26 mouse cellular contexts compared by ENCODE assay signal in the genomic region with DNA sequence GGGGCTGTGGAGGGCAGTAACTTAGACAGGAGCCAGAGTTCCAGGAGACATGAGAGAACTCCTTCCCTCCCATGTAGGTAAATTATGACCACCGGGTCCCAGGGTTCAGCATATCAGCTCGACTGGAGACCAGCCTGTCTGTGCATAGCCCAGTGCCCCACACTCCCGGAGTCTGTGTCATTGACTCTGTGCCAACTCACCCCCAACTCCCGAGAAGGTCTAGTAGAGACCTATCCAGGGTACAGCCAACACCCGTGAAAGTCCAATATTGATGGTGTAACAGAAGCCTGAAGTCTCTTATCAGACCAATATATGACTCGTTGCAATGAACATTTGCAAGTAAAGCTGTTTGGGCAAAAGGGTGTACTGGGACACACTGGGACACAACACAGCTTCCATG. TPM values are rescaled to one million over a fixed set of nuclear protein-coding genes. Genes with fewer than 3 reads are reported as not detected.
DNase-seq lines count a peak whose midpoint lies in the region; ATAC-seq and TF ChIP-seq lines count a peak whose summit lies in the region.
"Had no signal": no experiment of that assay in that cellular context is flagged by ENCODE, and none has a peak within 500 bp of the region (broad histone marks: within the 10 kb centered on the region; RNA-seq: fewer than 3 reads in every experiment).

No protein-coding gene starts in this region.

- 35% methylated on average over 6 of the region's 6 CpGs for WGBS in kidney, embryonic 15.5 days
- 53% methylated on average over 6 of the region's 6 CpGs for WGBS in stomach, postnatal 0 days

- no peak overlapping the region for H3K4me2 ChIP-seq in kidney, embryonic 15.5 days
- no peak overlapping the region for H3K4me2 ChIP-seq in stomach, postnatal 0 days (replicated peaks; ENCODE audit: low read depth)
- H3K4me2 ChIP-seq: embryonic facial prominence, embryonic 12.5 days; forebrain, embryonic 13.5 days; forebrain, embryonic 15.5 days had no signal

- no peak overlapping the region for H3K9ac ChIP-seq in kidney, embryonic 15.5 days
- no peak overlapping the region for H3K9ac ChIP-seq in stomach, postnatal 0 days (ENCODE audit: low read length)
- H3K9ac ChIP-seq: embryonic facial prominence, embryonic 12.5 days; forebrain, embryonic 13.5 days; forebrain, embryonic 15.5 days had no signal

- peak; percentile 80; the same call in 1 of the 2 replicates for ATAC-seq in kidney, embryonic 15.5 days (replicated peaks; ENCODE audit: low FRiP score)
- 0 out of 2 replicates have a peak, but pooled peaks have one; percentile 56 for ATAC-seq in stomach, postnatal 0 days (ENCODE audit: low FRiP score, low TSS enrichment)
- ATAC-seq: activated CD4-positive, CD25-positive, alpha-beta regulatory T cell, adult 4 months; CD4-positive, CD25-positive, alpha-beta regulatory T cell, adult 4 months; forebrain, embryonic 13.5 days; forebrain, embryonic 15.5 days; Patski had no signal

- H3K9me3 ChIP-seq in kidney, embryonic 15.5 days (replicated peaks) = no peaks in the 10 kb centered on the region; the same call in 1 of the 2 replicates
- H3K9me3 ChIP-seq in stomach, postnatal 0 days (ENCODE audit: control insufficient read depth, low read length) = no peaks in the 10 kb centered on the region
- H3K9me3 ChIP-seq: embryonic facial prominence, embryonic 10.5 days; embryonic facial prominence, embryonic 12.5 days; forebrain, embryonic 13.5 days; forebrain, embryonic 15.5 days; G1E had no signal

- intact Hi-C loops in heart, postnatal 10 days (cut with DNase I) = no loop called here

- no peak for TF ChIP-seq EP300 in stomach, postnatal 0 days (optimal IDR thresholded peaks at IDR 0.05)

- H3K4me1 ChIP-seq in kidney, embryonic 15.5 days = no peaks in the 10 kb centered on the region
- H3K4me1 ChIP-seq in stomach, postnatal 0 days (replicated peaks; ENCODE audit: control insufficient read depth, insufficient read depth) = no peaks in the 10 kb centered on the region
- H3K4me1 ChIP-seq: embryonic facial prominence, embryonic 10.5 days; embryonic facial prominence, embryonic 12.5 days; forebrain, embryonic 13.5 days; forebrain, embryonic 15.5 days had no signal

- no peak overlapping the region for H3K27ac ChIP-seq in kidney, embryonic 15.5 days
- no peak overlapping the region for H3K27ac ChIP-seq in stomach, postnatal 0 days (replicated peaks)
- H3K27ac ChIP-seq: embryonic facial prominence, embryonic 10.5 days; embryonic facial prominence, embryonic 12.5 days; forebrain, embryonic 13.5 days; forebrain, embryonic 15.5 days had no signal

- peak; percentile 34 for DNase-seq in heart, adult 11 months
- no peak for DNase-seq in heart, postnatal 10 days
- DNase-seq in kidney, adult 18-20 months = no peak
- no peak for DNase-seq in stomach, postnatal 0 days (ENCODE audit: low spot score)
- DNase-seq: adrenal gland, adult 8-10 months; adrenal gland, postnatal 14 days; adrenal gland, postnatal 36 days; B cell, adult 2 months; cerebellum, adult 11-12 months; cerebellum, adult 2 months; cerebellum, adult 9-10 months; cerebellum, postnatal 10 days; cerebellum, postnatal 25 days had no signal

- H3K4me3 ChIP-seq in kidney, embryonic 15.5 days (replicated peaks) = no peak overlapping the region
- H3K4me3 ChIP-seq in stomach, postnatal 0 days (ENCODE audit: low read depth, low read length) = no peak overlapping the region
- H3K4me3 ChIP-seq: embryonic facial prominence, embryonic 10.5 days; embryonic facial prominence, embryonic 12.5 days; forebrain, embryonic 13.5 days; forebrain, embryonic 15.5 days had no signal

- no peaks in the 10 kb centered on the region for H3K36me3 ChIP-seq in kidney, embryonic 15.5 days
- no peaks in the 10 kb centered on the region for H3K36me3 ChIP-seq in stomach, postnatal 0 days (ENCODE audit: control insufficient read depth, insufficient read depth, low read length)
- H3K36me3 ChIP-seq: embryonic facial prominence, embryonic 10.5 days; embryonic facial prominence, embryonic 12.5 days; forebrain, embryonic 15.5 days; G1E had no signal

- no peaks in the 10 kb centered on the region for H3K27me3 ChIP-seq in kidney, embryonic 15.5 days
- no peaks in the 10 kb centered on the region for H3K27me3 ChIP-seq in stomach, postnatal 0 days (ENCODE audit: control insufficient read depth, insufficient read depth, low read length)
- H3K27me3 ChIP-seq: CH12.LX; embryonic facial prominence, embryonic 12.5 days; forebrain, embryonic 13.5 days; forebrain, embryonic 15.5 days; Patski had no signal

- TF ChIP-seq CTCF in stomach, postnatal 0 days (IDR thresholded peaks at IDR 0.05; ENCODE audit: low read depth) = no peak

RNA-seq across cellular contexts. Expression of gene Cyp2g1, which starts 18.7 kb away (rescaled TPM):
- total RNA-seq in heart, postnatal 10 days (2021) = not detected
- not detected in 2 replicates for polyA plus RNA-seq in kidney, embryonic 15.5 days (2015; fragmentation: Nextera tagmentation; extraction: Ambion mirVana)
- not detected in 2 replicates for polyA plus RNA-seq in stomach, postnatal 0 days (2015; fragmentation: Nextera tagmentation; extraction: Ambion mirVana)
- total RNA-seq: adrenal gland, adult 18-20 months; adrenal gland, postnatal 36 days; G1E had no signal
- polyA plus RNA-seq: activated CD4-positive, CD25-positive, alpha-beta regulatory T cell, adult 4 months; CD4-positive, CD25-positive, alpha-beta regulatory T cell, adult 4 months; cerebellum, adult 2 months; cortical plate, adult 2 months; embryonic facial prominence, embryonic 10.5 days; embryonic facial prominence, embryonic 12.5 days; forebrain, embryonic 11.5 days; forebrain, embryonic 13.5 days; forebrain, embryonic 15.5 days; G1E; Patski had no signal

RNA-seq across cellular contexts. Expression of gene Cyp2b19, which starts 33.0 kb away (rescaled TPM):
- not detected for total RNA-seq in heart, postnatal 10 days (2021)
- polyA plus RNA-seq in kidney, embryonic 15.5 days (2015; fragmentation: Nextera tagmentation; extraction: Ambion mirVana) = 0.21 TPM in 1 of 2 replicates, not detected in the other
- polyA plus RNA-seq in stomach, postnatal 0 days (2015; fragmentation: Nextera tagmentation; extraction: Ambion mirVana) = 0.08 and 0.21 TPM in 2 replicates
- total RNA-seq: adrenal gland, adult 18-20 months; adrenal gland, adult 8-10 months; adrenal gland, postnatal 14 days; adrenal gland, postnatal 36 days had no signal
- polyA plus RNA-seq: activated CD4-positive, CD25-positive, alpha-beta regulatory T cell, adult 4 months; CD4-positive, CD25-positive, alpha-beta regulatory T cell, adult 4 months; cerebellum, adult 2 months; cortical plate, adult 2 months; forebrain, embryonic 11.5 days; G1E; Patski had no signal

RNA-seq across cellular contexts. Expression of gene Cyp2a5, which starts 45.1 kb away (rescaled TPM):
- total RNA-seq in heart, postnatal 10 days (2021) = under 1 TPM in 1 of 2 experiments, not detected in 1; 0.74 TPM
- polyA plus RNA-seq in kidney, embryonic 15.5 days (2015; fragmentation: Nextera tagmentation; extraction: Ambion mirVana) = not detected in 2 replicates
- 7.4 and 15.1 TPM in 2 replicates for polyA plus RNA-seq in stomach, postnatal 0 days (2015; fragmentation: Nextera tagmentation; extraction: Ambion mirVana)
- total RNA-seq: CH12.LX, G1E had no signal
- polyA plus RNA-seq: activated CD4-positive, CD25-positive, alpha-beta regulatory T cell, adult 4 months; CD4-positive, CD25-positive, alpha-beta regulatory T cell, adult 4 months; cerebellum, adult 2 months; embryonic facial prominence, embryonic 10.5 days; embryonic facial prominence, embryonic 12.5 days; forebrain, embryonic 11.5 days; forebrain, embryonic 13.5 days; G1E; Patski had no signal
